Mouse (Mus musculus): ENCODE results near the gene Cltb. TPM values are rescaled to one million over a fixed set of nuclear protein-coding genes. Genes with fewer than 3 reads are reported as not detected.

The Cltb gene
- polyA plus RNA-seq, 1 experiment from 2014 or later: 154 TPM

DNA sequence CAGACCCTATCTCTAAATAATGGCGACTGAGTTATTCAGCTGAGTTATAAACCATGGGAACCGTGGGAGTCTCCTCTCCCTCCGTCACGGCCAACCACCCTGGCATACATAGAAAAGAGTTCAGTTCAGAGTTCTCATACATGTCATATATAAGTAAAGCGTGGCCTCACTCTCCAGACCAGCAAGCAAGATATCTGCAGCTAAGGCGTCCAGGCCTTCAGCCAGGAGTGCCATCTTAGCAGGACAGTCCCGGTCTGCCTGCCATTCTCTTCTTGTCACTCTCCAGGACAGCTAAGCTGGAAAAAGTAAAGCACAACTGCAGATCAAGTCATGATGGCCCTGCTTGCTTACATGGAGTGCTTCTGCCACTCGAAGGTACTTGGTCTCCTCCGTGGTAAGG is 55.0 kb downstream of the Cltb start:
- H3K9ac ChIP-seq (ENCODE audit: low read depth, low read length): no peak overlapping the region
- H3K27ac ChIP-seq (ENCODE audit: low read depth, low read length): no peak overlapping the region
- WGBS: 94% methylated on average over 9 of the region's 9 CpGs
- no peaks in the 10 kb centered on the region for H3K27me3 ChIP-seq (replicated peaks; ENCODE audit: control insufficient read depth, insufficient read depth, low read length)
- H3K4me2 ChIP-seq (replicated peaks; ENCODE audit: low read depth): no peak overlapping the region
- no peaks in the 10 kb centered on the region for H3K4me1 ChIP-seq (replicated peaks; ENCODE audit: control insufficient read depth, insufficient read depth, low read length)
- no peak for ATAC-seq
- TF ChIP-seq CTCF (IDR thresholded peaks at IDR 0.05; ENCODE audit: low read depth): no peak
- peaks cover 87% of the 10 kb centered on the region for H3K36me3 ChIP-seq (ENCODE audit: control insufficient read depth, insufficient read depth)
- H3K9me3 ChIP-seq (ENCODE audit: control insufficient read depth): no peaks in the 10 kb centered on the region
- H3K4me3 ChIP-seq (ENCODE audit: low read depth, low read length): no peak overlapping the region

DNA sequence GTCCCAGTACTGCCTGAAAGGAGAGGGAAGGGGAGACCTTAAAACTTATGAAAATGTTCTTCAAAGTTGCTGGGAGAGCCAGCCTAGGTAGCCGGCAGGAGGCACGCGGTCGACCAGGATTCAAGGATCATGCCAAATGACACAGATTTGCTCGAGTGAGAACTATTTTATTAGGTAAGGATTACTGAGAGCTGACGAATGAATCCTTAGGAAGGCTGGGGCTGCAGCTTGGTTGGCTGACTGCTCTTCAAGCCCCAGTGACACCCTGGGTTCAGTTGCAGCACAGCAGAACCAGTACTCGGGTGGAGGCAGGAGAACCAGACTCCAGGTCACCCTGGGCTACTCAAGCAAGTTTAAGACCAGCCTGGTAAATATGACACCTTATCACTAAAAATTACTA is 63.1 kb downstream of the Cltb start:
- Histone ChIP-seq H3K4me2 (replicated peaks; ENCODE audit: low read depth) (no peak overlapping the region), H3K4me3 (ENCODE audit: low read depth, low read length) (no peak overlapping the region), H3K9ac (ENCODE audit: low read depth, low read length) (no peak overlapping the region), H3K4me1 (replicated peaks; ENCODE audit: control insufficient read depth, insufficient read depth, low read length) (no peaks in the 10 kb centered on the region), H3K27ac (ENCODE audit: low read depth, low read length) (0 out of 2 replicates have a peak overlapping the region, but pooled peaks have one; percentile 3), H3K27me3 (replicated peaks; ENCODE audit: control insufficient read depth, insufficient read depth, low read length) (no peaks in the 10 kb centered on the region), H3K9me3 (ENCODE audit: control insufficient read depth) (no peaks in the 10 kb centered on the region), H3K36me3 (ENCODE audit: control insufficient read depth, insufficient read depth) (peaks cover 42% of the 10 kb centered on the region)
- ATAC-seq: no peak
- no peak for TF ChIP-seq CTCF (IDR thresholded peaks at IDR 0.05; ENCODE audit: low read depth)
- 82% methylated on average over 7 of the region's 7 CpGs for WGBS

Small RNA genes lying within 50 kb of the gene (microRNA-seq; reads per million reads assigned to microRNA genes)
- not detected for gene Gm24195

Other genes starting within 250 kb of the Cltb start
- gene Cplx2, start 240.0 kb downstream of the Cltb start, polyA plus RNA-seq (2015; fragmentation: Nextera tagmentation; extraction: Ambion mirVana): 2.2 and 2.6 TPM in 2 replicates
- 37.8 and 38.5 TPM in 2 replicates for gene Thoc3, start 142.5 kb downstream of the Cltb start, polyA plus RNA-seq (2015; fragmentation: Nextera tagmentation; extraction: Ambion mirVana)
- 2.1 and 2.2 TPM in 2 replicates for gene Simc1, start 107.6 kb downstream of the Cltb start, polyA plus RNA-seq (2015; fragmentation: Nextera tagmentation; extraction: Ambion mirVana)
- gene 4833439L19Rik, start 45.9 kb downstream of the Cltb start, polyA plus RNA-seq (2015; fragmentation: Nextera tagmentation; extraction: Ambion mirVana): 99.5 and 99.6 TPM in 2 replicates
- gene Arl10, start 36.3 kb downstream of the Cltb start, polyA plus RNA-seq (2015; fragmentation: Nextera tagmentation; extraction: Ambion mirVana): 9.3 and 11.3 TPM in 2 replicates
- 25.3 and 25.7 TPM in 2 replicates for gene Nop16, start 21.3 kb downstream of the Cltb start, polyA plus RNA-seq (2015; fragmentation: Nextera tagmentation; extraction: Ambion mirVana)
- 289 and 298 TPM in 2 replicates for gene Higd2a, start 21.1 kb downstream of the Cltb start, polyA plus RNA-seq (2015; fragmentation: Nextera tagmentation; extraction: Ambion mirVana)
- gene Faf2, start 10.4 kb upstream of the Cltb start, polyA plus RNA-seq (2015; fragmentation: Nextera tagmentation; extraction: Ambion mirVana): 43.9 and 45.9 TPM in 2 replicates
- 73.0 and 75.1 TPM in 2 replicates for gene Rnf44, start 82.6 kb upstream of the Cltb start, polyA plus RNA-seq (2015; fragmentation: Nextera tagmentation; extraction: Ambion mirVana)
- 267 and 292 TPM in 2 replicates for gene Cdhr2, start 90.1 kb upstream of the Cltb start, polyA plus RNA-seq (2015; fragmentation: Nextera tagmentation; extraction: Ambion mirVana)
- 0.50 and 0.59 TPM in 2 replicates for gene Gprin1, start 138.5 kb upstream of the Cltb start, polyA plus RNA-seq (2015; fragmentation: Nextera tagmentation; extraction: Ambion mirVana)
- 0.22 and 0.37 TPM in 2 replicates for gene Sncb, start 155.3 kb upstream of the Cltb start, polyA plus RNA-seq (2015; fragmentation: Nextera tagmentation; extraction: Ambion mirVana)
- not detected in 2 replicates for gene Eif4e1b, start 172.7 kb upstream of the Cltb start, polyA plus RNA-seq (2015; fragmentation: Nextera tagmentation; extraction: Ambion mirVana)
- 14.8 and 15.2 TPM in 2 replicates for gene Tspan17, start 178.0 kb upstream of the Cltb start, polyA plus RNA-seq (2015; fragmentation: Nextera tagmentation; extraction: Ambion mirVana)